Mouse (Mus musculus) spleen, postnatal 0 days (tissue): ENCODE results near the gene Adgra3. TPM values are rescaled to one million over a fixed set of nuclear protein-coding genes. Genes with fewer than 3 reads are reported as not detected.

Experiments used
- polyA plus RNA-seq: library from polyadenylated mRNA; unstranded; fragments of >200 nt; fragmentation: Nextera tagmentation; extraction: Ambion mirVana; gene quantifications from 2 replicates; pipeline ENCODE4 v1.2.1, GENCODE M21; 2015

Adgra3 gene
- polyA plus RNA-seq: 3.6 and 5.1 TPM in 2 replicates

GRCm38 (mm10) chr5:50058421-50059286 is at the start of gene Adgra3:
Adgra3 (minus strand) TSS chr5:50059006.

